Mouse (Mus musculus): ENCODE results near the gene Nr3c2.

The Nr3c2 gene

DNA sequence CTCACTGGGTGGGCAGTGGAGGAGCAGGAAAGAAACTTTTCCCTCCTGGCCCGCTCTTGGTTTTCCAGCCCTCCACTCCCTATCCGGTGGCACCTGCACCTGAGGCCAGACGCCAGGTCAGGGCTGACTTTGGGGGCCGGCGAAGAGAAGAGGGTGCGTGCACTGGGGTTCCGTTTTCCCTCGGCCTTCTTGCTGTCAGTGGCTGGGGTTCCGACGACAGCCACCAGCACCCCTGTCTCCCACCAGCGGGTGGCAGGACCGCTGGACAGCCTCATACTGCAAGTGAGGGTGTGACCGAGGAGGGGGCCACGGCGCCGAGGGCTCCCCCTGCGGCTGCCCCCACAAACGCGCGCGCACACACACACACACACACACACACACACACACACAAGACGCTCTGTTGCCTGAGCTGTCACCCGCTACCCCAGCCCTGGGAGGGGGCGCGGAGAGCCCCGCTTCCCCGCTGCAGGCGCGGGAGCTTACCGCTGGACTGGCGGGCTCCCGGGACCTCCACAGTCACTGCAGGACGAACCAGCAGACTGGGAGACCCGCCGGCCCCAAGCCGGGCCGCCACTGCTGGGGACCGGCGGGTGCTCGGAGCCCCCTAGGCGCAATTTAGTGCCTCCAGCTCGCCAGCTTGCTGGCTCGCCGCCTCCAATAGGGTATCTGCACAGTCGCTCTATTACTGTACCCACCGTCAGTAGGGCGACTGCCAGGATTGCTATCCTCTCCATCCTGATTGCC lies at the start of gene Nr3c2:
Nr3c2 (plus strand) TSS at position 32 of the 744 bp plus-strand sequence.
- DNase-seq = peak; percentile 45 to 70

DNA sequence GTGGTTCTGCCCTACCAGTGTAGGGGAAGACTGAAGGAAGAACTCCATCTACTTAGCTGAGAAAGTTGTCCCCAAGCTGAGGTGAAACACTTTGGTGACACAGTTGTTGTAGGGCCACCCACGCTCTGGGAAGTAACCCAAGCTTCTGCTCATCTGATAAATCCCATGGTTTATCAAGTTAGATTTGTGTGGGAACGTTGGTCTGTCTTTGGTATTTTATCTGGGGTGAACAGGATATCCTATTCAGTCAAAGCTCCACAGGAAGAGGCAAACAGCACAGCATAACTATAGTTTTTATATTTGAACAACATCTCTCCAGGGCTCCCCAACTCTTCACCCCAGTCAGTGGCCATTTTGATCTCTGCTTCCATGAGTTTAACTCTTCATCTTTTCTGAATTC lies 40.7 kb upstream of the Nr3c2 start:
- no peak for DNase-seq

DNA sequence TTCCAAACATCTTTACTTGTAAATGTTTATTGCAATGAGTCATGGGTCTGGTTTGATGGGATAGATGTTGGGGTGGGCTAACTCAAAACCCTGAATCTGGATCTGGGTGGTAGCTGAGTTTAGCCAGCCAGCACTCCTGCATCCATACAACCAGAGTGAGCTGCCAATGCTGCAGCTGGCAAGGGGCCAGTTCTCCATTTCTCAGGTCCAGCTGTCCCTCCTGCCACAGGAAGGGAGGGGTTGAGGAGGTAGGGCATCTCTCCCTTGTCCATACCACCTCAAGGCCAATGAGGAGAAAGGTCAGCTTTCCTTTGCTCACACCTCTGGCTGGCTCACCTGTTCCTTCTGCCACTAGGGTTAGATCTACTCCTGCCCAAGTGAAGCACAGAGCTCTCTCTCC lies 39.5 kb upstream of the Nr3c2 start:
- peak in 1 of 2 experiments; percentile 10 for DNase-seq

DNA sequence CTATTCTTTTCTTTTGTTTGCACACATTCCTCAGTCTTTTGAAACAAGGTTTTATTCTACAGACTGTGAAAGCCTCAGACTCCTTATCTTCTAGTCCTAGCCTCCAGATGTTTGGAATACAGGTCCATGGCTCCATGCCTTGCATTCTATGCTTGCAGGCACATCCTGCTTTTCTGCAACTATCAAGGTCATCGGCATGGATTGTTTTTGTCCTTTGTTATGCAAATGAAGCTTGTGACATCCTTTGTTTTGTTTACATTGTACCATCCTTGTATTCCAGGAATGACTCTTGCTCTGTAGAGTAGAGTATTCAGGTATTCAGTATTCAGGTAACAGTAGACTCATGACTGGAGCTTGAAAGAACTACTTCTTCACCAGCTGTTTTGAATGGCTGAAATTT lies 36.2 kb upstream of the Nr3c2 start:
- DNase-seq = no peak

DNA sequence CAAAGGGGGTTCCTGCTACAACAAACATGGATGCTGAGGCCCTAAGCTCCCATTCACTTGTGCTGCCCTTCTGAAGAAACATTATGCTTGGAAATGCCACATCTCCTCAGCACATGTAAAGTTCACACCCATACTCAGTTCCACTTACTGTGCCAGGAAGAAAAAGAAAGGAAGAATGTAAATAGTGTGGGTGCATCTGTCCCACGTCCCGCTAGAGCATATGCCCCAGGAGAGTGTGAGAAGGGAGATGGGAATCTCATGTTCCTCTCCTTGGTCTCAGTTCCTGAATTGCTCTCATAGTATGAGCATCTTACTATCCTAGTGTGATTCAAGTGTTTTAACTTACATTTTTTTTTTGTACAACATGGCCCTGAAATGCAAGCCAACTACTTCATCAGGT lies 22.4 kb upstream of the Nr3c2 start:
- no peak for DNase-seq

DNA sequence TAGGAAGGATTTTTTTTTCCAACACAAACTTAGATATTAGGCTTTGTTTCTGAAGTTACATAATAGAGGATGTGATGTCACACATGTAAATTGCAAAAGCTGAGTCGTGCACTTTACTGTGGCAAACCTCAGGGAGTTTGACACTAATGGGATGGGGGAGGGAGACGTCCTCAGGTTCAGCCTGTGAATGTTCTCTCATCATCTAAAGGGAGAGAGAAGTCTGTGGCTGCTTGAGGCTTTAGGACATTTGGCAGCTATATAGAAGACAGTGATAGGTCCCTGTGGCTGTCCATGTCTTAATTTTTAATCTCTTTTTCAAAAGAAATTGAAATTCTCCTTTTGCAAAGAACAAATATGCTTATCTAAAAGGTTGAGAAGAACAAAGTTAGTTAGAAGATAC lies 2.2 kb upstream of the Nr3c2 start:
- no peak for DNase-seq

DNA sequence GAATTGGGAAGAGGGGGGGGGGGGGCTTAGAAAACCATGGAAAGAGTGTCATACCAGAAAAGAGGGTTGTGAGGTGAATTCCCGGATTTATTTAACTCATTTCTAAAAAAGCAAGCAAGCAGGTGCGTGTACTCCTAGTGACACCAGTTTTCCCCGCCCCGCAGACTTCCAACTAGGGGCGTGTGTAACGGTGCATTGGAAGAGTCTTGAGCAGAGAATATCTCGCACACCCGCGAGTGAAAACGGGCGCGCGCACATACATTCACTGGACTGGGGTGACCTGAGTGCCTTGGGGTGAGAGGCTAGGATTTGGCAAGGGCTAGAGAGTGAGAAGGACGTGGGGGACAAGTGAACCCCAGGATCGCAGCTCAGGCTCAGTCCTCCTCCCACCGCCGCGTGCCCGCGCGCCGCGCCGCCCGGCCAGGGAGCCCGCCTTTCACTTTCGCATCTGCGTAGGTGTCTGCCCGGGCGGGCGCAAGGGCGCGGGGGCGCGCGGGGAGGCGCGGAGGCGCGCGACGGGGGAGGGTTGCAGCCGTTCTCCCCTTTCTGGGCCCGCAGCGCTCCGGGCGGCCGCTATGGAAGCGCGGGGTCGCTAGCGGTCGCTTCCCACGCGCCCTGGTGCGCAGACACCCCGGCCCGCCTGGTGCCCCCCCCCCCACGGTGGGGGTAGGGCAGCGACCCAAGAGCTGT lies 376 bp upstream of the Nr3c2 start:
- DNase-seq = peak; percentile 80 to 85

DNA sequence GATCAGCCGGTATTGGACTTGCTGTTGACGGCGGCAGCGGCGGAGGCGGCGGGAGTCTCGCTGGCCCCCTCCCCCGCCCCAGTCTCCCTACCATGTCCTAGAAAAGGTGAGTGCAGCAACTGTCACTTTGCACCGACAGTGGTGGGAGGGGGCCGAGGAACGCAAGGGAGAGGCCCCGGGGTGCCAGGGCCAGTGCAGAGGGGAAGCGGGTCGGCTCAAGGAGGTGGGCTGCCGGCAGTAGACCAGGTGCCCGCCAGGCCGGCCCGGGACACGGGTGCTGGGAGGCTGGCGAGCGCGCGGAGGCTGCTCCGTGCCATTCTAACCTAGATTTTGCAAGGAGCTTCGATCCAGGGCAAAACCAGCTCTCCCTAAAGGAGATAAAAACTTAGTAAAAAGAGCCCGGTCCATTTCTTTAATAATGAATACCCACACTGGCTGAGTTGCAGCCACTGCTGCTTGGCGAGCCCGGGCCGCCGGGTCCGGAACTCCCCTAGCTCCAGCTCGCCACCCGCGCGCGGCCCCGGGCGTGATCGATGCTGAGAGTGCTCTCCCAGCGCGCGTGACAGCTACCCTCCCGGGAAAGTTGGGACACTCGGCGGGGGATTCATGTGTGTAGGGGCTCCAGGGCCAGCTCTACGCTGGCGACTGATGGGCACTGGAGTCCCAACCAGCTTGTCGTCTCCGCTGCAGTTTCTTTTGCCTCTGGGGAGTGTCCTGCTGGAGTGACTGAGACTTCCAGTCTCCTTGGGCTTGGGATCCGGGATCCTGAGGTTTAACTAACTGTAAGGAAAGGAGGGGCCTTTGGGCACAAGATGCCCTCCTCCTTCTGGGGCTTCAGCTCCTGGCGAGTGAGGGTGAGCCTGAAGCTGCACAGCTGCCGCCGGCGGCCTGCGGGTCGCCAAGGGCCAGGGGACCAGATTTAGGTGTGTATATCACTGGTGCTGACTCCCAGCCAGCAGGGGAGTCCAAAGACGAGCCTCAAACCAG lies 1.2 kb downstream of the Nr3c2 start:
- DNase-seq = peak; percentile 58 to 75

DNA sequence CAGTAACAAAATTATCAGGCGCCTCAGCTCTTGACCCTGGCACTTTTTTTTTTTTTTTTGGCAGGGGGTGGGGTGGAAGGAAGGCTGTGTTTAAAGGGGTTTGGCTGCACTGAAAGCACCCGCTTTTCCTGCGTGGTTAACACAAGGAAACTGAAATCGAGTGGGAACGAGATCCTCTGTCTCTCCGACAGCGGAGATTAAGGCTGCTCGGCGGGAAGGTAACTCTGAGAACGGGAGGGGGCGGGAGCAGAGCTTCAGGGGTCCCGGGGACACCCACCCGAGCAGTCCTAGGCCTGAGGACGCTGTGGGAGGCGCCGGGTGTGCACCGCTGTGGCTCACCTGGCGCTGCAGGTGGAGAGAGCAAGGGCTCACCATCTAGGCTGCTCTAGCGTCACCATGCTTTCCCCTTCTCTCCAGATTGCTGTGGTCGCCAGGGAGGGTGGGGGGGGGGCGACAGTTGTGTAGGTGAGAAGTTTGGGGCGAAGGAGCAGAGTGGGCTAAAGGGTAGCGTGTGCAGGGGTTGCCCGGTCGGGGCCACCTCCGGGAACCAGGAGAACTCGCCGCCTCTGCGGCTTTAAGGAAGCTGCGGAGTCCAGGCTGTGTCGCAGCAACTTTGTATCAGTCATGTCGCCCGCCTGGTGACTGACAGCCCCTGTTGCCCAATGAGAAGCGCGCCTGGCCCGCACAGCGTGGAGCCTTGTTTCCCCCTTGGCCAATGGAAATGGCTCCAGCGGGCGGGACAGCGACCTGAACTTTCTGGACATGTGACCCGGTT lies 2.4 kb downstream of the Nr3c2 start:
- DNase-seq = peak; percentile 97 to 98

DNA sequence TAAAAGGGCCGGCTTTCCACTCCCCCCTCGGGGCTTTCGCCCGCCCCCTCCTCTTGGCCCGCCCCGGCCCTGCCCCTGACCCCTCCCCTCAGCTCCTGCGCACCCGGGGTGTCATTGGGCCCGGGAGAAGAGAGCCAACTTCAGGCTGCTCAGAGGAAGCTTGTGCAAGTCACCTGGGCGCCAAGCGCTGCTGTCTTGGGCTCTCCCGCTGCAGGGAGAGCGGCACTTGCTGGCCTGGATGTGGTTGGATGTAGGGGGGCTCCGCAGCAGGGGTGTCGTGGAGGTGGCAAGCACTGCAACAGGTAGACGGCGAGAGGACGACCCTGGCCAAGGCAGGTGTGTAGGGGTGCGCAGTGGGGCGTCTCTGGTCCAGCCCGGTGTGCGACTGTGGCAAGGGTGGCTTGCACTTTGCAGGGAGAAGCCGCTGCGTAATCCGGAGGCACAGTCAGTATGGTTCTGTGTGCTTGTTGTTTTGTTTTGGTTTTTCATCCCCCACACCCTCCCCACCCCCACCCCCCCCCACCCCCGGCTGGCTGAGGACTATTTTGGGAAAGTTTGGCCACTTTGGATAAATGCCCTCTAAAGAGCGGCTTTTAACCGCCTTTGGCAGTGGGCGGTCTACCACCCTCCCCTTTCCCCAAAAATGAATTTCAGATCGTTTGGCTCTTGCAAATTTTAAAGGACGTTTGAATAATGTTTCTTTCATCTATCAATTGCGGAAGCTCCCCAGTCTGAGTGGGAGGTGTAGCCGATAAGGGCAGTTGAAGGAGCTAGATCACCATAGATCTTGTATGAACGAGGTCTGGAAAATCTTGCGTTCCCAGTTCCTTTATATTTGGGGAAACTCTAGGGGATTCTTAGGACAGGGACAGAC lies 3.2 kb downstream of the Nr3c2 start:
- DNase-seq = peak; percentile 18 to 26

DNA sequence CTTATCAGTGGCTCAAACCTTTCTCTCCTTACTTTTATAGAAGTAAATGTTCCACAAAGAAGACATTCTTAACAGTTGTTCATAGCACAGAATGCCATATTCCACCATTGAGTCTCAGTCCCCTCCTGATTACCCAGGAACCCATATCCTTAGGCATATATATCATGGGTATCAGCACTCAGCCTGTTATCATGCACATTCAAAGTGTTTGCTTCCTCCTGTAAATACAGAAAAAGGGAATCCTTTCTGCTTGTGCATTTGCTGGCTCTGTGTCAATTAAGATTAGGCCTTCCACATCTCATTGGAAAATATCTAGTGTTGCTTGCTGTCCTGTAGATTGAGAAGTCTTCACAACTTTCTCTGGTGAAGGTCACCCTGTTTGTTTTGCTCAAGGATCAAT lies 12.0 kb downstream of the Nr3c2 start:
- no peak for DNase-seq

DNA sequence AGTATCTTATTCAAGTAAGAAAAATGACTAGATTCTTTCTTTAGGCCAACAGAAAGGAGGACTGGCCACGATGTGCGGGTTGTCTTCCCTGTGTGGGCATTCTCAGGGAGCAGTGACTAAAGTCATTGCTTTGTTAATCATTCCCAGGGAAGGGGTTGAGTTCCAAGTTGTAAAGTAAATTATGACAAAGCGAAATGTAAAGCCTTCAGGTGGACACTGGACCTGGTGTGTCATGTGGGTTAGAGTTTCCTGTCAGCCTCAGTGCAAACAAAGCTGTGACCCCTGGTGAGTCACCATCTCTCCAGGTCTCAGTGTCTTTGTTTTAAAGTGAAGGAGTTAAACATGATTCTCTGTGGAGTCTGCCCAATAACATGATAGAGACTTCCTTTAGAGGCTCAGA lies 13.4 kb downstream of the Nr3c2 start:
- no peak for DNase-seq

DNA sequence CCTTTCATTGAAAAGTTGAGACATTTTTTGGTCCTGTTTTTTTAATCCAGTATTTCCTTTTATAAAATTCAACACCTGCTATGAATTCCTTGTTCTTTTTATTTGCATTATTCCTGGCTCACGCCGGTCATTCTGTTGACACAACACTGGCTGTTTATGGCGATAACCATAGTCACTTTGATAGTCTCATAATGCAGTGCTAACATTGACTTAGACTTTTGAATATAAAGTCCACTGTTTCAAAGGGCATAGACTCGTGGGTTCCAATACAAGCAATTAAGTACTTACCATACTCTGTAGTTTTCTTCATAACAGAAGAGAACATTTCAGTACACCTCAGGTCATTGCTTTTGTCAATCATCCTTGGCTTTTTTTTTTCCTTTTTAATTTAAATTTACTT lies 14.0 kb downstream of the Nr3c2 start:
- DNase-seq = no peak

DNA sequence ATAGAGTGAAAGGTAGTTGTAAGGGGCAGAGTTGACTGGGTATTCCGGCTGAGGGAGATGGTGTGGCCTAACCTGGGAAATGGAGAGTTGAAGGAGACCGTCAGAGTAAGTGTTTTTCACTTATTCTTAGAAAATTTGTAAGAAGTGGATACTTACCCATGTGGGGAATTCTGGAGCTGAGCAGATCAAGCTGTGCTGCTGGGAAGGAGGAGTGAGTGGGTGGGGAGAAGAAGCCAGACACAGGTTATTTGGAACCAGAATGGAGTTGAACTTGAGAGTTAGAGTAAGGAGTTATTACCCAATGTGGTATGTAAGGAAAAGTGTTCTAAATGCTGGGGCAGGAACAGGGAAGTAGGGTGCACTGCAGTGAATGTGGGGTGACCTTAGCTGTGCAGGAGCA lies 16.0 kb downstream of the Nr3c2 start:
- DNase-seq = no peak

DNA sequence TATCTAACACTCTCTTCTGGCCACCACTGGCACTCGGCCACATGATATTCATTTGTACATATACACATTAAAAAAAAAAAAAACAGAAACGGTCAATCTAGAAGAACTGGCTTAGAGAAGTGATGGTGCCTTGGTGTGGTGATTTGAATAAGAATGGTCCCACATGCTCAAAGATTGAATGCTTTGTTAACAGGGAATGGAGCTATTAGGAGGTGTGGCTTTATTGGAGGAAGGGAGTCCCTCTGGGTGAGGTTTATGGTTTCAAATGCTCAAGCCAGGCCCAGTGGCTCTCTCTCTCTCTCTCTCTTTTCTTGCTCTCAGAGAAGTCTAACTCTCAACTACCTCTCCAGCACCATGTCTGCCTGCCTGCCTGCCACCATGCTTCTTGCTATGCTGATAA lies 20.3 kb downstream of the Nr3c2 start:
- DNase-seq = no peak

DNA sequence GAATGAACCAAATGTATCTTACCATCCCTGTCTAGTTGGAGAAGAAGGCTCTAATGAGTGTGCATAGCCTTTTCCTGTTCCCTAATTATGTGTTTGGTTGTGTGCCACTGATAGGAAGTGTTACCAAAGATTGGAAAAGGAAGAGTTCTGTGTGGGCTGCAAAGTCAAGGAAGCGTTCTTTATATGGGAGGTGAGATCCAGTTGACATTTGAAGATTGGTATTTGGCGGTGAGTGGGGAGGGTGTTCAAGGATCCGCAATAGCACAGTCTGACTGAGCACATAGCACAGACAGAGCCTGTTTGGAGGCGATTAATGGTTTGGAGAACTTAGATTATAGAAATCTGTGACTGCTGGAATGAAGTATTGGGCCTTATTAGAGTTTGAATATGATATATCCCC lies 24.9 kb downstream of the Nr3c2 start:
- DNase-seq = no peak

DNA sequence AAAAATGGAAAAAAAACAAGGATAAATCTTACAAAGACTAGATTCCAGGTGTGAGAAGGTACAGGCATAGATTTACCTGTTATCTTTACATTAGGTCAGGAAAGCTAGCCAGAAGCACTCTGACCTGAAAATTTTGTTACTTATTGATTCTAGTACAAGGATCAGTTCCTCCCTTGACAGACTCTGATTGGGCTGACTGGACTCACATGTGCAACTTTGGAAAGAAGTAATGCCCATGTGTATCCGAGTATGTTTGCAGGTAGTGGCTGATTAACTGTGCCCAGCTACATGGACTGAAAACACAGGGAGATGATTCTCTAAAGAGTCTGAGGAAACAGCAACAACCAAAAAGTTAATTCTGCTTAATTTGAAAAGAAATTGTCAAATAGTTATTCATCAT lies 29.1 kb downstream of the Nr3c2 start:
- no peak for DNase-seq

DNA sequence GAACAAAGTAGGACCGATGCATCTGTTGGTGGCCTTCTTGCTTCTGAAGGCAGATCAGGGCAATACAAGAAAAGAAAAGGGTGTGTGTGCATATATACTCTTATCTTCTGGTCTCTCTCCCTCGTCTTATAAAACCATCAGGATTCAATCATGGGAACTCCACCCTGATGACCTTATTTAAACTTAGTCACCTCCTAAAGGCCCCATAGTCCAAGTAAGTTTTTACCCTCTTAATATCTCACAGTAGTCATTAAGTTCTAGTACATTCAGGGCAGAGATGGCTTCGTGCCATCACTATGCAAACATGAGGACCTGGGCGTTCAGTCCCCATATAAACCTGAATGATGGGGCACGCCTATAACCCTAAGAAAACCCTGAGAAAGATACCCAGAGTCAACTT lies 29.6 kb downstream of the Nr3c2 start:
- no peak for DNase-seq

DNA sequence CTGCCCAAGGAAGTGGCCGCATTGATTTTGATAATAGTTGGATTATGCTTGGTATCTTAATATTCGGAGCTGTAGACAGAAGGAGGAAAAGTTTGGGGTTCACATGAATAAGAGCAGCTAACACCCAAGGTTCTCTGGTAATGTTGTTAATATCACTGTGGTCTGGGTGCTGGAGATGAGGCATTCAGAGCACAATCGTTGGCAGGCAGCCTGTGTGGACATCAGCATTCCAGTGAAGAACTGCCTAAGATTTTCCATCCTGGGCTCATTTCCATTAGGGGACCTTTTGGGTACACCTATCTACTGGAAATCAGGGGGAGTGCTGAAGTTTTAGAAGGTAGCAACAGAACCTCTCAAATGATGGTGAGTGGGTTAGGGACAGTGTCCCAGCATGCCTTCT lies 65.8 kb downstream of the Nr3c2 start:
- DNase-seq = no peak

DNA sequence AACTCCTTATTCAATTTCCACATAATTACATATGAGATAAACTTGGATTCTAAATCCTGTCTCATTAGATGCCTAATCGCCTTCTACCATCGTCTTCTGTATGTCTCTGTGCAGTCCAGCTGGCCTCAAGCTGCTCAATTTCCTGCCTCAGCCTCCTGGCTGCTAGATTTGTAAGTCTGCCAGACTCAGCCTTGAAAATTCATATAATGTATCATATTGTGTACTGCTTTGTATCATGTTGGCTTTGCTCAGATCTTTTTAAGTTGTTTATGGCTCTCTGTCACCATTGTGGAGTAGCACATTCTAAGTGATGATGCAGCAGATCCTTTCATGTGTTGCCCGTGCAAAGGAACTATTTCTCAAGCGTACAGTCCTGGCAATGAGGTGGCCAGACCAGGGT lies 71.9 kb downstream of the Nr3c2 start:
- DNase-seq = peak in 1 of 2 experiments; percentile 21

DNA sequence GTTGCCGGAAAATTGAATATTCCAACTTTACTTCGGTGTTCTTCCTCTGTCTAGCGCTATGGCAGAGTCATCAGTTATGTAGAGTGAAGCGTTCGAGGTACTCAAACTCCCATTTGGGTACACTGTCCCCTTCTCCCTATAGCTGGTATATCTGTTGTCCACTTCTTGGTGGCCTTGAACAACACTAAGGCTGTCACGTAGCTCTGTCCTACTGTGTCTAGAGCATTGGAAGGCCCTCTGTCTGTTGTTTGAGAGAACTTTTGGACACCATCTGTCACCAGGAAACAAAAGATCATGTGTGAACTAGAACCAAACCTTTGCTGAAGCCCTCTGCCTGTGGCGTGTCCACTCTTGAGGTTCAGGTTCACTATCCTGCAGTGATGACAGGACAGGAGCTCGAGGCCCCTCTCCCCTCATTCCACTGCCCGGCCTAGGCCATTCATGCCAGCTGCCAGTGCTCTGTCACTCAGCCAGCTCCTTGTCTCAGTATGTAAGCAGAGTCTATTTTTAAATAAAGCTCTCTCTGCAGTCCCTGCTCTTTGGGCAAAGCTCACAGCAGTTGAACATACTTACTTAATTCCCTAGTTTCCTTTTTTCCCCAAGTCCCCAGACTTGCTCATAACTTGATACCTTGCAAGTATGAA lies 72.6 kb downstream of the Nr3c2 start:
- DNase-seq = peak; percentile 36

Measured in cerebellum, adult 18-20 months (tissue).